Mouse (Mus musculus) kidney, adult 2 months (tissue): Measurements from ENCODE around the gene Sfmbt1.

ENCODE experiments used
- CTCF ChIP-seq: fragments of 200-500 bp; conservative IDR thresholded peaks from 2 replicates; pipeline ENCODE4 v1.5.1; 2011; ENCODE audit warnings: low read depth, mild to moderate bottlenecking, control low read depth, low read length, moderate library complexity, mixed read lengths; ENCODE audit not compliant: insufficient read depth, insufficient read length
- POLR2A ChIP-seq: fragments of 200-500 bp; IDR thresholded peaks from one replicate; pipeline ENCODE4 v1.6.1; 2011; ENCODE audit warnings: low read depth, low read length, control low read depth

DNA sequence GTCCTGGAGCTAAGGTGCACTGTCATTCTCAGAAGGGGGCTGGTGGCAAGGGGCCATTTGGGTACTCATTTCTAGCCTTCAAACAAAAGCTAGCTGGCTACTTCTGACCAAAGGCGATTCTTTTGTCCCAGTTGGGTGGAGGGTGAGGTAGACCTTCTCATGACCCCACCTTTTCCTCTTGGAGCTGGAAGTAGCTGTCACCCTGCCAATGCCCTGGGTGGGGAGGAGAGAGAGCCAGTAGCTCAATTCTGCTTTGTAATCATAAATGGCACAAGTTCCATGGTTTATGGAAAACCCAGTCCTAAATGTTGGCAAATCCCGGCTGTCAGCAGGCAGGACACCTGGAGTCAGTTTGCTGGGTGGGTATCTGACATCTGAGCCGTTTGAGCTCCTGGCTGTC is 48.6 kb upstream of the Sfmbt1 start:
- TF ChIP-seq CTCF (no peak), POLR2A (no peak)
